Mouse (Mus musculus) layer of hippocampus, postnatal 10 days (tissue): ENCODE data around the gene Ism2. TPM values are rescaled to one million over a fixed set of nuclear protein-coding genes. Genes with fewer than 3 reads are reported as not detected.

ENCODE experiments used
- DNase-seq, 2 experiments: peaks; one replicate each; pipeline ENCODE4 v3.0.0; 2021; ENCODE audit warnings: low spot score in 2 of 2
- microRNA-seq, 2 experiments: library from miRNA; unstranded; fragments of <30 nt; microRNA quantifications; one replicate each; pipeline ENCODE4 v1.2.0; 2021
- total RNA-seq, 2 experiments: library from RNA; stranded (reverse); gene quantifications; 2 replicates each; pipeline ENCODE4 v1.2.3; 2021

Ism2 gene
- total RNA-seq, 2 experiments from 2014 or later = 0.55 to 0.62 TPM

DNA sequence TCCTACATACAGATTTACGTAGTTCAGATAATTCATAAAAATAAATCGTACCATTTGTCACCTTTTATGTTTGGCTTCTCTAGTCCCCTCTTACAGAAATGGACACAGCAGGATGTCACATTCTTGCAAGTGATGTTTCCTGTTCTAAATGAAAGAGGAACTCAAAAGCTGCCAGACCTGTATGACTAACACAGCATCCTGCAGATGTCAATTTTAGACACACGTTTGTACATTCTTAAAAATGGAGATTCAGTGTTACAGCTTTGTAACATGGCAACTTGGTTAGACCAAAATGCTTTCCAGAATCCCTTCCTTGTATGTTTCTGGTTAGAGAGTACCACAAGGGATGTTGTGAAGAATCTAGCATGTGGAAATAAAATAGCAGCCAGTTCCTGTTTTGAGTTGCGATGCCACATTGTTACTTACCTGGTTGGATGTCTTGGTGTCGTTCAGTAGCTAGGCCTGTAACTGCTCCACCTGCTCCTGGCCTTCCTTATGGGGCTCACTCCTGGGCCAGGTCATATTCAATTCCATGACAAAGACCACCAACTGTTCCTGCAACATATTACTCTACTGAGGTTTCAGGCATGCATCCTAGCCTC lies 62.5 kb downstream of the Ism2 start:
- no peak for DNase-seq

DNA sequence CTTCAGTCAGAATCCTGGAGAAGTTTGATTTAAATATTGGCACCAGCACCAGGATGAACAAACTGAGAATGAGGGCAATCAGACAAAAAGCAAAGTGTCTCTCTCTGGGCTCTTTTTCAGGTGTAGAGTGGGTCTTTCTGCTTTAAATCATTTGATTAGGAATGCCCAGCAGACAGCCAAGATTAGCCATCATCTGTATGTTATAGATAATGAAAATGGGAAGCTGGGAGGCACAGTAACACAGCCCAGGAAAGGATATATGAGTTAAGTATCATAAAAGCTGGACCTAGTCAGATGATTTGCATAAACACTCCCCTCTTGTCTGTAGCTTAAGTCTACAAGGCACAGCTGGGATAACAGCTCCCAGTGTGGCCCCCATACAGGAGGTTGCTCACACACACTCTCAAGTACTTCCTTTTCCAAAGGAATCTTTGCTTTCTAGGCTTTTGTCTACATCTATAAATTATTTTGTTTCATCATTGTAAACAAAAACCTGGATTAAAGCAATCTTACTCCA lies 69.1 kb downstream of the Ism2 start:
- DNase-seq = no peak

DNA sequence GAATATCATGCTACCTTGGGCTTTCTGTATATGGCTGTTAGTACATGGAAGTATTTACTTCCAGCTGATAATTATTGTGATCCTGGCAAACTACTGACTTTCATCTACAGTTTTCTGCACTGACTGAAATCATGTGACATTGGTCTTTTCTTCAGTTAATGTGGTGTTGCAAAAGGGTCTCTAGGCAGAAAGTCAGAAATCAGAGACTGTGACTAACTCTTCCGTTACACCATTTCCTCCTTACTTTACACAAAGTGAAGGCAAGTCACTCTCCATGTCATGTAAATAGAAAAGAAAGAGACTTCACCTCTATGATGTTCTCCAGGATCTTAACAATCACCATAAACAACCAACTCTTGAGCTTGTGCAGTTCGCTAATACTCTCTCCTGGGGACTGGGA lies 69.9 kb downstream of the Ism2 start:
- no peak for DNase-seq

Small RNAs within 50 kb of the gene (microRNA-seq; reads per million reads assigned to microRNA genes)
- gene Gm47293 = 0 reads per million in 2 experiments

Other genes with a start within 250 kb of the Ism2 start
- gene Ngb, start 197.2 kb downstream of the Ism2 start, total RNA-seq = 1 to 10 TPM; 2.9 to 3.7 TPM
- gene Gstz1, start 152.5 kb downstream of the Ism2 start, total RNA-seq = 10 to 100 TPM; 53.2 to 54.2 TPM
- 10 to 100 TPM; 20.1 to 20.3 TPM for gene Pomt2, start 151.7 kb downstream of the Ism2 start, total RNA-seq
- gene Samd15, start 100.0 kb downstream of the Ism2 start, total RNA-seq = 1 to 10 TPM; 2.3 to 3.1 TPM
- 10 to 100 TPM; 26.8 to 27.5 TPM for gene Tmed8, start 99.3 kb downstream of the Ism2 start, total RNA-seq
- gene Noxred1, start 61.0 kb downstream of the Ism2 start, total RNA-seq = 1 to 10 TPM; 1.1 to 1.5 TPM
- 10 to 100 TPM; 54.9 to 61.5 TPM for gene Vipas39, start 33.4 kb downstream of the Ism2 start, total RNA-seq
- gene Ahsa1, start 33.2 kb downstream of the Ism2 start, total RNA-seq = 100 to 1,000 TPM; 151 to 153 TPM
- 10 to 100 TPM; 66.3 to 67.3 TPM for gene Sptlc2, start 88.7 kb upstream of the Ism2 start, total RNA-seq
- 10 to 100 TPM; 64.2 to 90.1 TPM for gene Slirp, start 144.2 kb upstream of the Ism2 start, total RNA-seq
- gene Alkbh1, start 144.3 kb upstream of the Ism2 start, total RNA-seq = 10 to 100 TPM; 18.8 to 20.5 TPM
- 10 to 100 TPM; 50.9 to 51.2 TPM for gene Snw1, start 172.6 kb upstream of the Ism2 start, total RNA-seq
- gene Gm5788, start 195.0 kb upstream of the Ism2 start, total RNA-seq = not detected
- not detected for gene Gm8300, start 214.6 kb upstream of the Ism2 start, total RNA-seq